Mouse (Mus musculus): ENCODE results near the gene Trappc6a.

GRCm38 (mm10) chr7:19552443-19552842, 44.2 kb downstream of the Trappc6a start:
- no peak for TF ChIP-seq CTCF (conservative IDR thresholded peaks at IDR 0.05; ENCODE audit: insufficient read depth, insufficient read length, low read depth, low read length)
- TF ChIP-seq POLR2A (IDR thresholded peaks at IDR 0.05; ENCODE audit: low read depth, low read length) = no peak

Measured in kidney, adult 2 months (tissue).